Mouse (Mus musculus) liver, adult 2 months (tissue): ENCODE data around the gene Olfr984.

ENCODE experiments used
- CTCF ChIP-seq: fragments of 200-500 bp; IDR thresholded peaks from 2 replicates; pipeline ENCODE4 v1.5.1; 2011; ENCODE audit warnings: low read depth, low read length, control low read depth
- POLR2A ChIP-seq: fragments of 200-500 bp; IDR thresholded peaks from 2 replicates; pipeline ENCODE4 v1.6.1; 2011; ENCODE audit warnings: low read length, control low read depth; ENCODE audit not compliant: insufficient read depth; ENCODE audit errors: extremely low read depth

DNA sequence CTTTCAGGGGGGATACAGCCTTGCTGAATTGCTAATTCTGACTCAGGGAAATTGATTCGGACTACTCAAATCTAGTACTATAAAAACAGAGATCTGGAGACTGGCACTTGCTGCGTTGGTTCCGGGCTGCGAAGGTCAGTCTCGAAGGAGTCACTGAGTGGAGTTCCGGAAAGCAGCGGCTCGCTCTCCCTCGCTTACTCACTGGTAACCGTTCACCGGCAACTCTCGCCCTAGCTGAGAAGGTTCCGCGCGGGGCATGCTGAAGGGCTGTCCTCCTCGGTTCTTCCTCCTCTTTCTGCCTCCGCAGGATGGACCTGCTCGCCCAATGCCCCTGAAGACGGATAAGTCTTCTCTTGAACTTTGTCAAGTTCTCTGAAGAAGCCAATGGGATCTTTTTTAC, 63.9 kb downstream of the Olfr984 start:
- TF ChIP-seq CTCF (no peak), POLR2A (no peak)
